Mouse (Mus musculus) C2C12 (cell line): ENCODE data around the gene Gm10645.

Source experiments
- CTCF ChIP-seq: IDR thresholded peaks from one replicate; pipeline ENCODE4 v1.5.1; 2011; ENCODE audit not compliant: control insufficient read depth, insufficient read depth, insufficient read length
- MAX ChIP-seq: IDR thresholded peaks from one replicate; pipeline ENCODE4 v1.6.1; 2011; ENCODE audit warnings: mild to moderate bottlenecking, control low read depth
- MYOD1 ChIP-seq: IDR thresholded peaks from one replicate; pipeline ENCODE4 v1.6.1; 2011; ENCODE audit warnings: low read depth; ENCODE audit not compliant: control insufficient read depth, insufficient read length

GRCm38 (mm10) chr8:83209581-83209980 is 43.6 kb upstream of the Gm10645 start:
- no peak for TF ChIP-seq CTCF
- TF ChIP-seq MYOD1, result no peak
- no peak for TF ChIP-seq MAX
